Mouse (Mus musculus): ENCODE data around the gene Phlda2.
"Not testable (repeated sequence)": the region's sequence is repeated elsewhere in the genome, so short reads cannot be mapped to it uniquely, and the experiment has no call there.

Phlda2 gene

GRCm38 (mm10) chr7:143502418-143503200 lies at the start of gene Phlda2:
Gene Phlda2, minus strand, starts transcription at chr7:143503150.
- DNase-seq (ENCODE audit: low spot score in 2 of 2), result no peak

GRCm38 (mm10) chr7:143549588-143550220 lies 46.8 kb upstream of the Phlda2 start:
- no peak for DNase-seq (ENCODE audit: low spot score in 2 of 2)

GRCm38 (mm10) chr7:143548976-143549457 lies 46.1 kb upstream of the Phlda2 start, which contains the start of gene Nap1l4:
Gene Nap1l4, minus strand, starts transcription at chr7:143549106.
- DNase-seq (ENCODE audit: low spot score in 2 of 2), result peak; percentile 100

- DNase-seq (ENCODE audit: low spot score in 2 of 2), result peak; percentile 22 to 35
These were observed 45.4 kb upstream of the Phlda2 start for GRCm38 (mm10) chr7:143548231-143548961.

- no peak for DNase-seq (ENCODE audit: low spot score in 2 of 2)
These were observed 43.6 kb upstream of the Phlda2 start for GRCm38 (mm10) chr7:143546554-143546953.

GRCm38 (mm10) chr7:143544368-143544767 lies 41.4 kb upstream of the Phlda2 start:
- no peak for DNase-seq (ENCODE audit: low spot score in 2 of 2)

GRCm38 (mm10) chr7:143538671-143539070 lies 35.7 kb upstream of the Phlda2 start:
- DNase-seq (ENCODE audit: low spot score in 2 of 2), result no peak

- DNase-seq (ENCODE audit: low spot score in 2 of 2), result not testable (repeated sequence)
These were observed 35.3 kb upstream of the Phlda2 start for GRCm38 (mm10) chr7:143538229-143538628.

- no peak for DNase-seq (ENCODE audit: low spot score in 2 of 2)
These were observed 33.3 kb upstream of the Phlda2 start for GRCm38 (mm10) chr7:143536251-143536650.

GRCm38 (mm10) chr7:143533284-143533683 lies 30.3 kb upstream of the Phlda2 start:
- DNase-seq (ENCODE audit: low spot score in 2 of 2), result no peak

- DNase-seq (ENCODE audit: low spot score in 2 of 2), result no peak
These were observed 29.5 kb upstream of the Phlda2 start for GRCm38 (mm10) chr7:143532410-143532809.

GRCm38 (mm10) chr7:143519333-143519732 lies 16.4 kb upstream of the Phlda2 start:
- no peak for DNase-seq (ENCODE audit: low spot score in 2 of 2)

- no peak for DNase-seq (ENCODE audit: low spot score in 2 of 2)
These were observed 11.4 kb upstream of the Phlda2 start for GRCm38 (mm10) chr7:143514416-143514768.

- no peak for DNase-seq (ENCODE audit: low spot score in 2 of 2)
These were observed 10.9 kb upstream of the Phlda2 start for GRCm38 (mm10) chr7:143513763-143514415.

GRCm38 (mm10) chr7:143511335-143511712 lies 8.4 kb upstream of the Phlda2 start:
- no peak for DNase-seq (ENCODE audit: low spot score in 2 of 2)

GRCm38 (mm10) chr7:143510593-143511334 lies 7.8 kb upstream of the Phlda2 start:
- no peak for DNase-seq (ENCODE audit: low spot score in 2 of 2)

- DNase-seq (ENCODE audit: low spot score in 2 of 2), result no peak
These were observed 6.6 kb upstream of the Phlda2 start for GRCm38 (mm10) chr7:143509566-143509965.

- DNase-seq (ENCODE audit: low spot score in 2 of 2), result peak in 1 of 2 experiments; percentile 45
These were observed 3.7 kb upstream of the Phlda2 start for GRCm38 (mm10) chr7:143506675-143507074.

GRCm38 (mm10) chr7:143506271-143506670 lies 3.3 kb upstream of the Phlda2 start:
- DNase-seq (ENCODE audit: low spot score in 2 of 2), result no peak

- peak; percentile 57 to 66 for DNase-seq (ENCODE audit: low spot score in 2 of 2)
These were observed 2.9 kb upstream of the Phlda2 start for GRCm38 (mm10) chr7:143505823-143506222.

- no peak for DNase-seq (ENCODE audit: low spot score in 2 of 2)
These were observed 2.5 kb upstream of the Phlda2 start for GRCm38 (mm10) chr7:143505411-143505810.
